Mouse (Mus musculus): ENCODE results near the gene Ccdc177.

Ccdc177 gene

GRCm38 (mm10) chr12:80783889-80784288, 23.4 kb upstream of the Ccdc177 start:
- DNase-seq: peak; percentile 94 to 95

- DNase-seq: peak; percentile 30 to 39
These were observed 22.4 kb upstream of the Ccdc177 start for GRCm38 (mm10) chr12:80782892-80783291.

- DNase-seq: peak in 1 of 2 experiments; percentile 8
These were observed 21.7 kb upstream of the Ccdc177 start for GRCm38 (mm10) chr12:80782190-80782589.

- no peak for DNase-seq
These were observed 19.3 kb upstream of the Ccdc177 start for GRCm38 (mm10) chr12:80779760-80780159.

- DNase-seq: no peak
These were observed 17.9 kb upstream of the Ccdc177 start for GRCm38 (mm10) chr12:80778188-80778936.

- no peak for DNase-seq
These were observed 15.7 kb upstream of the Ccdc177 start for GRCm38 (mm10) chr12:80776046-80776634.

GRCm38 (mm10) chr12:80774786-80775185, 14.3 kb upstream of the Ccdc177 start:
- no peak for DNase-seq

- DNase-seq: peak; percentile 78 to 88
These were observed 9.2 kb upstream of the Ccdc177 start for GRCm38 (mm10) chr12:80769697-80770096.

- DNase-seq: no peak
These were observed 3.6 kb upstream of the Ccdc177 start for GRCm38 (mm10) chr12:80764116-80764515.

- DNase-seq: no peak
These were observed 2.5 kb upstream of the Ccdc177 start for GRCm38 (mm10) chr12:80762982-80763381.

- DNase-seq: peak; percentile 37 to 58
These were observed 633 bp downstream of the Ccdc177 start for GRCm38 (mm10) chr12:80759713-80760395.

GRCm38 (mm10) chr12:80759387-80759712, 1.1 kb downstream of the Ccdc177 start:
- DNase-seq: no peak

GRCm38 (mm10) chr12:80758559-80759386, 1.7 kb downstream of the Ccdc177 start:
- peak; percentile 21 to 47 for DNase-seq

- DNase-seq: peak; percentile 57 to 71
These were observed 2.5 kb downstream of the Ccdc177 start for GRCm38 (mm10) chr12:80757751-80758558.

GRCm38 (mm10) chr12:80751556-80751955, 8.9 kb downstream of the Ccdc177 start:
- no peak for DNase-seq

- DNase-seq: no peak
These were observed 14.3 kb downstream of the Ccdc177 start for GRCm38 (mm10) chr12:80746031-80746813.

GRCm38 (mm10) chr12:80744614-80745013, 15.9 kb downstream of the Ccdc177 start:
- DNase-seq: no peak

- DNase-seq: peak; percentile 52 to 71
These were observed 21.0 kb downstream of the Ccdc177 start for GRCm38 (mm10) chr12:80739482-80739881.

- no peak for DNase-seq
These were observed 23.2 kb downstream of the Ccdc177 start for GRCm38 (mm10) chr12:80737283-80737600.

- DNase-seq: peak; percentile 17 to 22
These were observed 23.8 kb downstream of the Ccdc177 start for GRCm38 (mm10) chr12:80736464-80737282.
